Mouse (Mus musculus): ENCODE measurements around the gene Scarb1.

Gene Scarb1

GRCm38 (mm10) chr5:125331811-125332210 is 9.1 kb downstream of the Scarb1 start:
- no peak for DNase-seq (ENCODE audit: low spot score in 2 of 2)

- no peak for DNase-seq (ENCODE audit: low spot score in 2 of 2)
Measured at GRCm38 (mm10) chr5:125331094-125331493, 9.8 kb downstream of the Scarb1 start.

GRCm38 (mm10) chr5:125330656-125331055 is 10.2 kb downstream of the Scarb1 start:
- DNase-seq (ENCODE audit: low spot score in 2 of 2), result no peak

- DNase-seq (ENCODE audit: low spot score in 2 of 2), result no peak
Measured at GRCm38 (mm10) chr5:125330191-125330590, 10.7 kb downstream of the Scarb1 start.

- no peak for DNase-seq (ENCODE audit: low spot score in 2 of 2)
Measured at GRCm38 (mm10) chr5:125327596-125328385, 13.1 kb downstream of the Scarb1 start.

GRCm38 (mm10) chr5:125326351-125326750 is 14.5 kb downstream of the Scarb1 start:
- DNase-seq (ENCODE audit: low spot score in 2 of 2), result no peak

GRCm38 (mm10) chr5:125325931-125326330 is 15.0 kb downstream of the Scarb1 start:
- no peak for DNase-seq (ENCODE audit: low spot score in 2 of 2)

- no peak for DNase-seq (ENCODE audit: low spot score in 2 of 2)
Measured at GRCm38 (mm10) chr5:125325285-125325684, 15.6 kb downstream of the Scarb1 start.

GRCm38 (mm10) chr5:125323939-125324480 is 16.9 kb downstream of the Scarb1 start:
- DNase-seq (ENCODE audit: low spot score in 2 of 2), result no peak

GRCm38 (mm10) chr5:125323128-125323527 is 17.8 kb downstream of the Scarb1 start:
- no peak for DNase-seq (ENCODE audit: low spot score in 2 of 2)

- no peak for DNase-seq (ENCODE audit: low spot score in 2 of 2)
Measured at GRCm38 (mm10) chr5:125321836-125322235, 19.1 kb downstream of the Scarb1 start.

- peak in 1 of 2 experiments; percentile 45 for DNase-seq (ENCODE audit: low spot score in 2 of 2)
Measured at GRCm38 (mm10) chr5:125319057-125319800, 21.7 kb downstream of the Scarb1 start.

- no peak for DNase-seq (ENCODE audit: low spot score in 2 of 2)
Measured at GRCm38 (mm10) chr5:125317953-125318352, 22.9 kb downstream of the Scarb1 start.

GRCm38 (mm10) chr5:125317296-125317695 is 23.6 kb downstream of the Scarb1 start:
- DNase-seq (ENCODE audit: low spot score in 2 of 2), result no peak

GRCm38 (mm10) chr5:125316771-125317170 is 24.1 kb downstream of the Scarb1 start:
- no peak for DNase-seq (ENCODE audit: low spot score in 2 of 2)

- DNase-seq (ENCODE audit: low spot score in 2 of 2), result no peak
Measured at GRCm38 (mm10) chr5:125315110-125315509, 25.8 kb downstream of the Scarb1 start.

GRCm38 (mm10) chr5:125313991-125314390 is 26.9 kb downstream of the Scarb1 start:
- no peak for DNase-seq (ENCODE audit: low spot score in 2 of 2)

GRCm38 (mm10) chr5:125312970-125313597 is 27.8 kb downstream of the Scarb1 start:
- peak in 1 of 2 experiments; percentile 34 for DNase-seq (ENCODE audit: low spot score in 2 of 2)

GRCm38 (mm10) chr5:125310986-125311385 is 29.9 kb downstream of the Scarb1 start:
- DNase-seq (ENCODE audit: low spot score in 2 of 2), result no peak

- DNase-seq (ENCODE audit: low spot score in 2 of 2), result no peak
Measured at GRCm38 (mm10) chr5:125309193-125309592, 31.7 kb downstream of the Scarb1 start.

- DNase-seq (ENCODE audit: low spot score in 2 of 2), result no peak
Measured at GRCm38 (mm10) chr5:125306824-125307223, 34.1 kb downstream of the Scarb1 start.

GRCm38 (mm10) chr5:125306372-125306771 is 34.5 kb downstream of the Scarb1 start:
- no peak for DNase-seq (ENCODE audit: low spot score in 2 of 2)

Measured in urinary bladder, postnatal 36 days (tissue).